Mouse (Mus musculus) Muller cell, postnatal 12 days (primary cell): ENCODE data around the gene Klra4.
"Not testable (repeated sequence)": the region's sequence is repeated elsewhere in the genome, so short reads cannot be mapped to it uniquely, and the experiment has no call there.

Experiments used
- DNase-seq: peaks from one replicate; pipeline ENCODE4 v3.0.0-alpha.2; 2015; ENCODE audit errors: inconsistent ontology term

The Klra4 gene

GRCm38 (mm10) chr6:130067171-130067570 lies at the start of gene Klra4:
Gene Klra4 (minus strand): TSS chr6:130067271.
- not testable (repeated sequence) for DNase-seq

DNA sequence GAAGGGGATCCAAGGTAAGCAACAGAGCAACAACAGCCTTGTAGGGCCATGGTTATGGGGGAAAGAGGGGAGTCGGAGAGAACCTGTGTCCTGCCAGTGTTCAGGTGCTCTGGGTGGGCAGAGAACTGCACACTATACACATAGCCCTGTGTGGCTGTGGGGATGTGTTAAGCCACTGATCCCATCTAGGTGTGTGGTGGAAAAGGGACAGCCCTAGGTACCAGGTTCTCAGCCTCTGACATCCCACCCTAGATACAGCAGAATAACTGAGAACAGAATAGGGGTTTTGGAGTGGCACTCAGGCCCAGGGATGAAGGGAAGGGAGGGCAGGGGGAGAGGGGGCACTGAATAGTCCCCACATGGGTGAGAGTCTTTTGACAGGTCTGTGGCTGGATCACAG lies 43.4 kb upstream of the Klra4 start:
- DNase-seq, result no peak

- DNase-seq, result not testable (repeated sequence)
Observed at GRCm38 (mm10) chr6:130102743-130103142, 35.7 kb upstream of the Klra4 start.

- DNase-seq, result no peak
Observed at GRCm38 (mm10) chr6:130092336-130092948, 25.4 kb upstream of the Klra4 start.

DNA sequence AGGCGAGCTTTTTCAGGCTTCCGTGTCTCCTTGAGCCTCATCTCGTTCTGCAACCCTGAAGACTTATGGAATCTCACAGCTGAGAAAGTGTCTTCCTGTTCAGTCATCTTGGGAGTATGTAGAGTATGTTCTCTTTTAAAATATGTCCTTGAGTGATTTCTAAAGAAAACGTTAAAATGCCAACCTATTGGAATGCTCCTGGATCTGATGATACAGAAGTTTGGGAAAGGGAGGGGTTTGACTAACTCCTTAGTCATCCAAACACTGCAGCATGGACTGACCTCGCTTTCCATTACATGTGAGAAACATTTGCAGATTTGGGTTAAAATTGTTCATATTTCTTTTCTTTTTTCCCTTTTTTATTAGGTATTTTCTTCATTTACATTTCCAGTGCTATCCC lies 1.9 kb downstream of the Klra4 start:
- no peak for DNase-seq

GRCm38 (mm10) chr6:130035146-130035545 lies 31.9 kb downstream of the Klra4 start:
- DNase-seq, result not testable (repeated sequence)

DNA sequence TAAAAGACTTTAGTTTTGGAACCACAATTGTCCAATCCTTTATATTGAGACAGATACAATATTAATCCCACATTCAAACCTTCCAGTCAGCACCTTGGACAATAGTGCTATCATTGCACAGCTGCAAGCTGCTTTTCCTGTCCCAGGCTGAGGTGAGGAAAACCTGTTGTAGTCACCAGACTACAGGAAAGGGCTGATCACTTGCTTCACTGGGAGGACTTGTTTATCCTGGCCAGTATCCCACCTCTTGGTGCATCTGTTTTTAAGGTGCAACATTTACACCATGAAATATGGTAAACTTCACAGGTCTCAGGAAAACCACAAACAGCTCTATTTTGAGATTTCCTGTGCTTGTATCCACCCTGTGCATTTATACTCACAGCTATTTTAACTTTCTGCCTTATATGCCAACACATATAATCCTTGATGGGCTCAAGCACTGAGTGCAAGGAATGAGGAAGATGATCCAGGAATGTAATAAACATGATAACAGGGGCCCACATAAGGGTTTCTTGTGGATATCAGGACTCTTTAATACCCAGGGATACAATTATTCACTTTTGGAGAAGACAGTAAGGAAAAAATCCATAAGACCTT lies 35.5 kb downstream of the Klra4 start:
- DNase-seq, result not testable (repeated sequence)

DNA sequence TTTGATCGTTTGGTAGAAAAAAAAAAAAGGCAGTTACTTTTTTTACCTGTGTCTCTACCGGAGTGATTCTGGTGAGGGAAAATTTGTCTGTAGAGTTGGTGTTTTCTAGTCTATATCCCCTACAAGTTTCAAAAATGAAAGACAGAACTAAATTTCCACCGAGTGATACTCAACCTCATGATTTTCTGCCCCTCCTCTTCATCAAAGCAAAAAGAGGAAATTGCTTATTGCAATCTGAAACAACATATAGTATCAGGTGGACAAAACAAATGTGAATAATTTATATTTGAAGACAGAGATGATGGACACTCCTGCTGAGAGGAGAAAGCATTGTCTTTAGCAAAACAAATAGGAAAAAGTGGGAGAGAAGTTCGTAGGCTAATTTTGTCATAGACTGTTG lies 40.2 kb downstream of the Klra4 start, which contains the start of gene Klra6:
TSS of gene Klra6 (minus strand) at position 101 of the 400 bp plus-strand sequence.
- DNase-seq, result no peak
